Mouse (Mus musculus) heart, adult 8-10 months (tissue): ENCODE measurements around the gene Yars2. TPM values are rescaled to one million over a fixed set of nuclear protein-coding genes. Genes with fewer than 3 reads are reported as not detected.

Experiments used
- total RNA-seq, 4 experiments: library from RNA; stranded (reverse); gene quantifications; 2 replicates each; pipeline ENCODE4 v1.2.4; 2022

Gene Yars2
- total RNA-seq, 4 experiments from 2014 or later, result 40.2 to 43.6 (median 42.0) TPM

Other genes with a start within 250 kb of the Yars2 start
- gene Pkp2, start 89.6 kb upstream of the Yars2 start, total RNA-seq, result 100 to 1,000 TPM; 140 to 155 (median 148) TPM
- gene Dnm1l, start 56.0 kb downstream of the Yars2 start, total RNA-seq, result 100 to 1,000 TPM in 3 of 4 experiments, 10 to 100 TPM in 1; 96.2 to 105 (median 100) TPM